Mouse (Mus musculus): Measurements from ENCODE around the gene Pparg. TPM values are rescaled to one million over a fixed set of nuclear protein-coding genes. Genes with fewer than 3 reads are reported as not detected.

Pparg gene
- polyA plus RNA-seq, 1 experiment from 2014 or later: 3.6 TPM

DNA sequence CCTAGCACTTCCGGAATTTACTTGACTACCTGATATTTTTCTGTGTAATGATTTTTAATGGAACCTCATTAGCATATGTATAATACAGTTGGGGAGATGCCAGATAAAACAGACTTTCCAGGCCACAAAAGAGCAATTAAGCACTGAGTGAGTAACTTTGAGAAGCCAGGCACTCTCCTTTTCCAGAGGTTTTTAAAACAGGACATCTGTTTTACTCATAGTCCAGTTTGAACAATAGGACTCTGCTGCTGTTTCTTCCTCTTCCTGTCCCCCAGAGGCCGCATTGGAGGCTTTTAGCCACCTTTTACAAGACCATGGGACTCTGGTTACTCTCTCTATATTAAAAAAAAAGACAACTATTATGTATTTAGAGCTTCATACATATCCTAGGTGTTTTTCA, 72.0 kb downstream of the Pparg start:
- WGBS: 46% methylated on average over 2 of the region's 2 CpGs
- ATAC-seq (ENCODE audit: insufficient number of reproducible peaks, low FRiP score, low TSS enrichment, low read depth): no peak

DNA sequence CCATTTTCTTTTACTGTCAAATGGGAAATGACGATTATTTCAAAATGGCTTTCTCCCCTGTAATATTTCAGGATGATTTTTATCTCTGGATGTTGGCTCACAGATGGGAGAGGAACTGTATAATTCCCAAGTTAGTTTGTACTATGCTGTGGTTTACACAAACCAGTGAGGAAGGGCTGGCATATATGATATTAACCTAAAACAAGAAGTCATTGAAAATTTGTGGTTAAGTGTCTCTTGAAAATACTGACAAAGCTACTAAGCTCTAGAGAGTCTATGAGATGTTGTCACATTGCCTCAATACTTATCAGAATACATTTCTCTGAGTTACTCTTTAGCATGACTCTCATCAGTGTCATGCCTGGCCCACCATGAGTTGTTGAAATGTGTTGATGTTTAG, 73.3 kb downstream of the Pparg start:
- H3K4me1 ChIP-seq: no peaks in the 10 kb centered on the region
- no peaks in the 10 kb centered on the region for H3K36me3 ChIP-seq
- H3K9me3 ChIP-seq: no peaks in the 10 kb centered on the region
- H3K4me2 ChIP-seq: no peak overlapping the region
- H3K4me3 ChIP-seq: no peak overlapping the region
- no peaks in the 10 kb centered on the region for H3K27me3 ChIP-seq
- 78% methylated on average over 1 of the region's 1 CpGs for WGBS
- no peak overlapping the region for H3K9ac ChIP-seq
- no peak for ATAC-seq (ENCODE audit: insufficient number of reproducible peaks, low FRiP score, low TSS enrichment, low read depth)
- H3K27ac ChIP-seq: no peak overlapping the region

More for the DNA sequence above, 72.0 kb downstream of the Pparg start:
- H3K4me1 ChIP-seq: no peaks in the 10 kb centered on the region
- H3K4me3 ChIP-seq: no peak overlapping the region
- no peak overlapping the region for H3K4me2 ChIP-seq
- H3K27ac ChIP-seq: no peak overlapping the region
- H3K9ac ChIP-seq: no peak overlapping the region
- H3K9me3 ChIP-seq: no peaks in the 10 kb centered on the region
- no peaks in the 10 kb centered on the region for H3K36me3 ChIP-seq
- no peaks in the 10 kb centered on the region for H3K27me3 ChIP-seq

DNA sequence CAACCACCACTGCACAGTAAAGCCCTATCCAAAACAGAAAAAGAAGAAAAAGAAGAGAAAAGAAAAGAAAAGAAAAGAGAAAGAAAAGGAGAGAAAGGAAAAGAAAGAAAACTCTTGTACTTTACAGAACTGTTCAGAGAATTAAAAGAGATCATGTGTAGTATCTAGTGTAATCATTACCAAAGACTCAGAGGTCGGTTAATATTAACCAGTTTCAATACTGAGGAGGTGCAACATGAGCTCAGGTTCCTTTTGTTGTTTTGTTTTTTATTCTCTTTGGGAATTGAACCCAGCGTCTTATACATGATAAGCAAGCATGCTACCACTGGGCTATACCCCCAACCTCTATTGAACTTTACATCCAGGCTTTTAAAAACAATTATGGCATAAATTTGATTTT, 74.1 kb downstream of the Pparg start:
- H3K9me3 ChIP-seq: no peaks in the 10 kb centered on the region
- no peak overlapping the region for H3K27ac ChIP-seq
- H3K4me2 ChIP-seq: no peak overlapping the region
- no peak for ATAC-seq (ENCODE audit: insufficient number of reproducible peaks, low FRiP score, low TSS enrichment, low read depth)
- H3K4me3 ChIP-seq: no peak overlapping the region
- no peak overlapping the region for H3K9ac ChIP-seq
- H3K4me1 ChIP-seq: no peaks in the 10 kb centered on the region
- H3K27me3 ChIP-seq: no peaks in the 10 kb centered on the region
- WGBS: 79% methylated on average over 2 of the region's 2 CpGs
- H3K36me3 ChIP-seq: no peaks in the 10 kb centered on the region

DNA sequence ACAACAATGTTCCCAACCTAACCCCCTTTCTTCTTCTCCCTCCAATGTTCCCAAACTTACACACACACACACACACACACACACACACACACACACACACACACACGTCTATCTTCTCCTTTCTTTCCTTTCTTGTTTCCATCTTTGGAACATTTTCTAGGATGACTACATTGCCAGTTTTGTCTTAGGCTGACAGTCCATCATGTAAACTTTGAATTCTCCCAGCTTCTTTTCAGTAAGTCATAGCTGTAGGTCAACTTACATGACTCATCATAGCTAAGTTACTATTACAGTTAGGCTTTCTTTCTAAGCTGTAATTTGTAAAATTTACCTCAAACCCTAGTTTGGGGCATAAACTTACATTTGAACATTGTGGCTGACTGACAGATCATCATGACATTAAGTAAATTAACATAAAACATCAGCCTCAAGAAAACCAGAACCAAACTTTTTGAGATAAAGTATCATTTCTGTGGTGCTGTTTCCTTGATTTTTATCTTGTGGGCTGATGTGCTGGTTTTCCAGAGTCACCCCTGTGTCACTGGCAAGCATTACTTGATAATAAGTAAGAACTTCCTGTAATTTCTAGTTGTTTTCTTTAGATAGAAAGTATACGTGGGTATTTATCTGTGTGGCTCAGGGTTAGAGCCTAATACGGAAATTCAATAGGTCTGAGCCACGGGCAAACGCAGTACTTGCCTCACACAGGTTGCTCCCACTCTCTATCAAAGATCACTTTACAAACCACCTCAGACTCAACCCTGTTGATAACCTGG, 79.7 kb downstream of the Pparg start:
- Histone ChIP-seq H3K4me3 (no peak overlapping the region), H3K4me1 (no peaks in the 10 kb centered on the region), H3K9me3 (no peaks in the 10 kb centered on the region), H3K36me3 (no peaks in the 10 kb centered on the region), H3K4me2 (no peak overlapping the region), H3K9ac (no peak overlapping the region), H3K27me3 (no peaks in the 10 kb centered on the region), H3K27ac (no peak overlapping the region)
- whole genome bisulfite sequencing: 71% methylated on average over 5 of the region's 5 CpGs
- ATAC-seq (ENCODE audit: insufficient number of reproducible peaks, low FRiP score, low TSS enrichment, low read depth): no peak

DNA sequence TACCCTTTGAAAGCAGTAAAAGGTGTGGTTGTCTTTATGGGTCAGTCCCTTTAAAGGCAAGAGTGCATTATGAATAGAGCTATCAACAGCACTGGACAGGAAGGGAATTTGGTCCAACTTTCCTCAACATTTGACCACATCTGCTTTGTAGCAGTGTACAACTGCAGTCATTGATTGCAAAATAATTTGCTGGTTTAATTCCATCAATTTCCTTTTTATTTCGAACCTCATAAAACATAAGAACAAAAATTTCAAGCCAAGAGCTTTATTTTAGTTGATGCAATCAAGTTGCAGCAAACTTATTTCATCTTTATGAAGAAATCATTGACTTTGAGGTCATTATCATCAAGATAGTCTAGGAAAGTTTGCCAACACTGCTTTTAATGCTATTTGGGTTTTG, 91.8 kb downstream of the Pparg start:
- WGBS: 61% methylated on average over 1 of the region's 1 CpGs
- no peak overlapping the region for H3K4me2 ChIP-seq

DNA sequence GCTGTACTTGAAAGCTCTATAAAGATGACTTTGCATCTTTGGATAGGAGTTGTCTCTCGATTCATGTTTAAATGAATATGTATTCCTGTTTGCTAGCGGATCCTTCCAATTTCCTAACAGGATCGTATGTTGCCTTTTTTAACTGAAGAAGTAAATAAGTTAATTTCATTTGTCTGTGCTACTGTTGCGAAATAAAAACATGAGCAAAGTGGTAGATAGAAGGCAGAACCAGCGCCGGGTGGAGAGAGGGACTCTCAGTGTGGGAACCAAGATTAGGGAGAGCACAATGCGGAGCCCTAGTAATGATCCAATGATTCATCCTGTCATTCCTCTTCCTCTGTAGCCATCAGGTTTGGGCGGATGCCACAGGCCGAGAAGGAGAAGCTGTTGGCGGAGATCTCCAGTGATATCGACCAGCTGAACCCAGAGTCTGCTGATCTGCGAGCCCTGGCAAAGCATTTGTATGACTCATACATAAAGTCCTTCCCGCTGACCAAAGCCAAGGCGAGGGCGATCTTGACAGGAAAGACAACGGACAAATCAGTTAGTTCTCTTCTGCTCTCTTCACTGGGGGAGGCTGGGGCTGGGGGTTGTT, 102.1 kb downstream of the Pparg start:
- Histone ChIP-seq H3K27me3 (no peaks in the 10 kb centered on the region), H3K4me2 (no peak overlapping the region), H3K9ac (no peak overlapping the region), H3K9me3 (no peaks in the 10 kb centered on the region), H3K27ac (no peak overlapping the region), H3K4me3 (no peak overlapping the region), H3K4me1 (no peaks in the 10 kb centered on the region), H3K36me3 (no peaks in the 10 kb centered on the region)
- 76% methylated on average over 16 of the region's 16 CpGs for WGBS
- no peak for ATAC-seq (ENCODE audit: insufficient number of reproducible peaks, low FRiP score, low TSS enrichment, low read depth)

More for the DNA sequence above, 91.8 kb downstream of the Pparg start:
- Histone ChIP-seq H3K9me3 (no peaks in the 10 kb centered on the region), H3K36me3 (no peaks in the 10 kb centered on the region), H3K4me1 (no peaks in the 10 kb centered on the region), H3K4me3 (no peak overlapping the region), H3K27ac (no peak overlapping the region), H3K27me3 (no peaks in the 10 kb centered on the region), H3K9ac (no peak overlapping the region)
- no peak for ATAC-seq (ENCODE audit: insufficient number of reproducible peaks, low FRiP score, low TSS enrichment, low read depth)

DNA sequence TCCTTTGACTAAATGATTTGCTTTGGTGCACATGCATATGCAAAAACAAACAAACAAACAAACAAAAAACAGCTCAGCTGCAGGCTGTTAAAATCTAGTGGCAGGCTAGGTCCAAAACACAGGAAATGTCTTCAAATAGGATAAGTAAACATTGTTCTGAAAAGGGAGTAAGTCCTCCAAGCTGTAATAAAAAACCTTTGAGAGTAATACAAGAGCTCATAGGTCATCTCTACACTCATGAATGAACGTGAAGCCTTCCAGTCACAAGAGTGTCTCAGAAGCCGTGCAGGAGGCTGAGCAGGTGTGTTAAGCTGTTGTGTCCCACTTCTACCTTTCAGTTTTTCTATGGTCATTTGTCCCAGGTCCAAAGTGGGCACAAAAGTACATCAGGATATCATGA, 102.6 kb downstream of the Pparg start:
- no peaks in the 10 kb centered on the region for H3K9me3 ChIP-seq
- no peak overlapping the region for H3K4me3 ChIP-seq
- H3K9ac ChIP-seq: no peak overlapping the region
- no peaks in the 10 kb centered on the region for H3K4me1 ChIP-seq
- no peaks in the 10 kb centered on the region for H3K36me3 ChIP-seq
- no peaks in the 10 kb centered on the region for H3K27me3 ChIP-seq
- WGBS: 67% methylated on average over 2 of the region's 2 CpGs
- H3K4me2 ChIP-seq: no peak overlapping the region
- no peak overlapping the region for H3K27ac ChIP-seq
- no peak for ATAC-seq (ENCODE audit: insufficient number of reproducible peaks, low FRiP score, low TSS enrichment, low read depth)

DNA sequence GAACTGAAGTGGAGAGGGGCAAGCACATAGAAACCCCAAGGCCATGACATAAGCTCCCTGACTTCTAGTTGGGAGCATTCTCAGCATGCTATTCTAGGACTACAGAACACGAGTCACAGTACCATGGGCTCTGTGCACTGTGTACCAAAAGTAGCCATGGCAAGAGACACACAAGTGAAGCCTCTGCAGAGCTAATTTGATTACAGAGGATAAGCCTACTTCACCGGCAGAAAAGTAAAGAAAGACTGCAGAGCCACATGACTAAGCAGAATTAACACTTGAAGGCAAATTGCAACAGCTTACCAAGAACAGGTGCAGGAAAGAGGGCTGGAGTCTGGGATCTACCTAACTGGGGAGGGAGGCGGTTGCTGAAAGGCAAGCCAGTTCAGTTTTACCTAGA, 103.9 kb downstream of the Pparg start:
- Histone ChIP-seq H3K9me3 (no peaks in the 10 kb centered on the region), H3K27me3 (no peaks in the 10 kb centered on the region), H3K36me3 (no peaks in the 10 kb centered on the region), H3K4me1 (no peaks in the 10 kb centered on the region), H3K27ac (no peak overlapping the region), H3K9ac (no peak overlapping the region), H3K4me3 (no peak overlapping the region), H3K4me2 (no peak overlapping the region)
- ATAC-seq (ENCODE audit: insufficient number of reproducible peaks, low FRiP score, low TSS enrichment, low read depth): no peak
- 56% methylated on average over 3 of the region's 3 CpGs for WGBS

DNA sequence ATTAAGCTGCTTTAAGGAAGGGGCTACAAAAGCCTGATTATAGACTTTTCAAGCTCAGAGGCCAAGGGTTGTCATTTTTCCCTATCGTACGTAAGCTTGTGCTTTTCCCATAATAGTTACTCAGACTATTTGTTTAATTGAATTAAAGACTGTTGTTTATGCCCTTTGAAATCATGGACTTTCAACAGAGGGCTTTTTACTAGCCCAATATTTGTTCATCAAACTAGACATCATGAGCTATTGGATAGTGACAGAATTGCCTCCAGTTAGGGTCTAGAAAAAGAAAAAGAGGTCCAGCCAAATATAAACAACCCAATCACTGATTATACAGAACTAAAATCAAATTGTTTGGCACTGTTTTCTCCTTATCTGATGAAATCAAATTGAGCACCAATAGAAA, 104.7 kb downstream of the Pparg start:
- no peaks in the 10 kb centered on the region for H3K9me3 ChIP-seq
- no peak overlapping the region for H3K4me2 ChIP-seq
- ATAC-seq (ENCODE audit: insufficient number of reproducible peaks, low FRiP score, low TSS enrichment, low read depth): no peak
- no peaks in the 10 kb centered on the region for H3K36me3 ChIP-seq
- H3K27me3 ChIP-seq: no peaks in the 10 kb centered on the region
- H3K4me3 ChIP-seq: no peak overlapping the region
- no peaks in the 10 kb centered on the region for H3K4me1 ChIP-seq
- 87% methylated on average over 2 of the region's 2 CpGs for WGBS
- H3K27ac ChIP-seq: no peak overlapping the region
- H3K9ac ChIP-seq: no peak overlapping the region

DNA sequence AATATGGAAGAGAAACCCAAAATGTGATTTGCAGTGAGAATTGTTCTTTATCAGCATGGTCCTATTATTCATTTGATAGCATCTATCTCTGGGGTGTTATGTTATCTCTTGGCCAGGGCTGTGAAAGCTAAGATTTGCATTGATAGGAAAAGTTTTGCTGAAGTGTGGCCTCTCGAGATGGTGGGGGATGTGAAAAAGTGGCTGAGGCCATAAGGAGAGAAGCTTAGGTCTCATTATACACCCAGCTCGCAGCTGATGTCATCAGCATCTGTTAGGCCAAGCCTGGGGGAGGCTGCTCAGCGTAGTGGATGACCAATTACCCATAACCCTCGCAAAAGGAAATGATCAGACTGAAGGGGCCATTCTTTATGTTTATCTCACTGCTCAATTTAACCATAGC, 105.1 kb downstream of the Pparg start:
- Histone ChIP-seq H3K4me3 (no peak overlapping the region), H3K4me2 (no peak overlapping the region)
- no peak for ATAC-seq (ENCODE audit: insufficient number of reproducible peaks, low FRiP score, low TSS enrichment, low read depth)

DNA sequence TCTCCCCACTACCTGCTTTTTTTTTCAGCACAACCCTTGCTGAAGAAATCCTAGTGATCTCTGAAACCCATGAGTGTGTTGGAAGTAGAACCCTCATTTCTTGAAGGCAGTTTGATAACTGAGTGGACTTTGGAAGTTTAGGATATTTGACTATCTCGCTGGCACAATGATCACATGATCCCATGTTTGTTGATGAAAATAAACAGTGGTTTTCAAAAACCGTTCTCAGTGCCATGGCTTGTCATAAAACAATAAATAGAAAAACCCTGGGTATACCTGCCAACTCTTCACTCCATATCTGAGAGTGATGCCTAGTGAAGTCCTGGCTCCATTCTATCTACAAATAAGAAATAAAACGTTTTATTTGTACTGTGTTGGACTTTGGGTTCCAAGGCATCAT, 105.8 kb downstream of the Pparg start:
- no peak for ATAC-seq (ENCODE audit: insufficient number of reproducible peaks, low FRiP score, low TSS enrichment, low read depth)
- 61% methylated on average over 3 of the region's 3 CpGs for WGBS
- H3K4me3 ChIP-seq: no peak overlapping the region

More for the DNA sequence above, 105.1 kb downstream of the Pparg start:
- H3K9ac ChIP-seq: no peak overlapping the region
- H3K9me3 ChIP-seq: no peaks in the 10 kb centered on the region
- H3K27me3 ChIP-seq: no peaks in the 10 kb centered on the region
- no peak overlapping the region for H3K27ac ChIP-seq
- H3K4me1 ChIP-seq: no peaks in the 10 kb centered on the region
- H3K36me3 ChIP-seq: no peaks in the 10 kb centered on the region
- 24% methylated on average over 4 of the region's 4 CpGs for WGBS

DNA sequence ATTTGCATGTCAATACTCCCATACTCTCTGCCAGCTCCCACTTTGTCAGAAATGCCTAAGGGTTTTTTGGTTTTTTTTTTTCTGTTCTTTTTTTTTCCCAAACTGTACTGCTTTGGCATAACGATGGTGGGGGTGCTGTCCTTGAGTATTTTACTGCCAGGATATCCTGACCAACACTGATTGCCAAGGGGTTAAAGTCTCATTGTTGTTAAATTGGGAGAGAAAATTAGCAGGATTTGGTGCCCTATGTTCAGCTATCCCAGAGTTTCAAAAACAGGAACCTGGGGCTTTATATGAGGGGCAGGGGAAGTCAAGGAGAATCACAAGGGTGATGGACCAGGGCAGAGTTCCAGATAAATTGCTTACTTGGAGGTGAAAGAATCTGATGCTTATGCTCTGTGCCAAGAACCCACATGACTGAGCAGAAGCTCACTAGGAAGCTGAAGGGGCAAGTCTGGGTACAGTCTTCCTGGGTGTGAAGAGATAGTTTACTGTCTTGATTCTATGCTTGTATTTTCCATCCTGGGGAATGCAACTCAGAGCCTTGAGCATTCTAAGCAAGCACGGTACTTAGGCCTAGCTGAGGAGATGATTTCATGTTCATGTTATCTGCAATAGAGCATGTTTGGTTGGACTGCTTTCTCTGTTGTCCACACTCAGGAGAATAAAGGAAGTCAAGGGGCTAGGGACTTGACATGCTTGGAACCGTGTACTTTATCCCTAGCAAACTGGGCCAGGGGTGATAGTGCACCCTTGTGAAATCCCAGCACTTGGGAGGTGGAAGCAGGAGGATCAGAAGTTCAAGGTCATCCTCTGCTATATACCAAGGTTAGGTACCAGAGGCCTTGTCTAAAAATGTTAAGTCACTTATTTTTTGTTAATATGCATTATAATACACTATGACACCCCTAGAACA, 109.2 kb downstream of the Pparg start:
- no peak overlapping the region for H3K27ac ChIP-seq
- H3K4me1 ChIP-seq: no peaks in the 10 kb centered on the region
- H3K9ac ChIP-seq: no peak overlapping the region
- H3K9me3 ChIP-seq: no peaks in the 10 kb centered on the region
- no peak overlapping the region for H3K4me2 ChIP-seq
- WGBS: 60% methylated on average over 3 of the region's 3 CpGs
- ATAC-seq (ENCODE audit: insufficient number of reproducible peaks, low FRiP score, low TSS enrichment, low read depth): no peak
- H3K27me3 ChIP-seq: no peaks in the 10 kb centered on the region
- H3K36me3 ChIP-seq: no peaks in the 10 kb centered on the region
- H3K4me3 ChIP-seq: no peak overlapping the region

More for the DNA sequence above, 105.8 kb downstream of the Pparg start:
- no peak overlapping the region for H3K27ac ChIP-seq
- no peak overlapping the region for H3K9ac ChIP-seq
- H3K4me2 ChIP-seq: no peak overlapping the region
- H3K9me3 ChIP-seq: no peaks in the 10 kb centered on the region
- H3K4me1 ChIP-seq: no peaks in the 10 kb centered on the region
- no peaks in the 10 kb centered on the region for H3K36me3 ChIP-seq
- H3K27me3 ChIP-seq: no peaks in the 10 kb centered on the region
